Mouse (Mus musculus) ES-E14 (cell line): ENCODE measurements at regions not wholly inside any gene's neighbourhood (a gene's known extent, or its start where the extent isn't known, plus 50 kb on each side); places are given as distances from the start of the nearest gene placed in this dataset.

Experiments used
- DNase-seq: peaks from one replicate; pipeline ENCODE4 v3.0.0-alpha.2; 2013; ENCODE audit warnings: low read depth, low spot score
- H3K27ac ChIP-seq: 2 replicates; pipeline ENCODE4 v1.5.1; 2012; ENCODE audit warnings: low read depth, mild to moderate bottlenecking, low read length, moderate library complexity, mixed read lengths; ENCODE audit not compliant: poor library complexity, insufficient read depth, severe bottlenecking
- H3K36me3 ChIP-seq: 2 replicates; pipeline ENCODE4 v1.6.1; 2012; ENCODE audit warnings: mild to moderate bottlenecking, low read length, moderate library complexity, mixed read lengths; ENCODE audit not compliant: control insufficient read depth, poor library complexity, insufficient read depth, severe bottlenecking
- H3K4me1 ChIP-seq, 2 experiments: fragments of 150-350 bp in 1 of 2; sonication (generic) in 1 of 2; 2 replicates each; pipeline ENCODE4 v1.6.1; 2012; ENCODE audit warnings: low read length in 2 of 2, mild to moderate bottlenecking in 1 of 2, mixed read lengths in 1 of 2; ENCODE audit not compliant: control insufficient read depth in 2 of 2, insufficient read depth in 2 of 2, poor library complexity in 1 of 2
- H3K4me3 ChIP-seq, 2 experiments: fragments of 150-350 bp in 1 of 2; sonication (generic) in 1 of 2; 2 replicates each; pipeline ENCODE4 v1.5.1; 2012; ENCODE audit warnings: low read length in 2 of 2, low read depth in 1 of 2, mild to moderate bottlenecking in 1 of 2, mixed read lengths in 1 of 2; ENCODE audit not compliant: insufficient read depth in 1 of 2, poor library complexity in 1 of 2, severe bottlenecking in 1 of 2
- H3K9ac ChIP-seq: 2 replicates; pipeline ENCODE4 v1.6.1; 2012; ENCODE audit warnings: low read depth, mild to moderate bottlenecking, low read length, mixed read lengths; ENCODE audit not compliant: poor library complexity, insufficient read depth, severe bottlenecking
- H3K9me3 ChIP-seq: fragments of 150-350 bp; sonication (generic); 2 replicates; pipeline ENCODE4 v1.6.1; 2012; ENCODE audit warnings: low read depth, mild to moderate bottlenecking, low read length; ENCODE audit not compliant: control insufficient read depth, insufficient read depth
- CHD2 ChIP-seq: IDR thresholded peaks from 2 replicates; pipeline ENCODE4 v1.6.1; 2014; ENCODE audit warnings: mild to moderate bottlenecking, low read depth, low read length, inconsistent platforms
- HCFC1 ChIP-seq: IDR thresholded peaks from 2 replicates; pipeline ENCODE4 v1.6.1; 2012; ENCODE audit warnings: low read length, inconsistent platforms, borderline replicate concordance; ENCODE audit not compliant: insufficient read depth
- MAFK ChIP-seq: IDR thresholded peaks from 2 replicates; pipeline ENCODE4 v1.6.1; 2014; ENCODE audit warnings: mild to moderate bottlenecking, low read depth, low read length, inconsistent platforms; ENCODE audit not compliant: insufficient read depth
- ZC3H11A ChIP-seq: IDR thresholded peaks from 2 replicates; pipeline ENCODE4 v1.6.1; 2012; ENCODE audit warnings: low read depth, mild to moderate bottlenecking, inconsistent platforms, low read length, borderline replicate concordance
- ZNF384 ChIP-seq: IDR thresholded peaks from 2 replicates; pipeline ENCODE4 v1.6.1; 2012; ENCODE audit warnings: low read depth, low read length, inconsistent platforms
- in situ Hi-C, 2 experiments: fragments of 600-800 bp; cut with MboI; formaldehyde crosslinking; loops; one replicate each; pipeline ENCODE4 v1.15.1; 2025; ENCODE audit warnings: low sequenced_read_pairs in 2 of 2, inconsistent platforms in 1 of 2; ENCODE audit not compliant: unreplicated experiment in 2 of 2

- Histone ChIP-seq H3K4me3 (no peak overlapping the region), H3K4me1 (no peaks in the 10 kb centered on the region), H3K9me3 (no peaks in the 10 kb centered on the region), H3K36me3 (no peaks in the 10 kb centered on the region), H3K27ac (no peak overlapping the region), H3K9ac (no peak overlapping the region)
- DNase-seq: no peak
- in situ Hi-C loops: loop anchor here (5.0 to 10.0 kb wide), 3 partner anchors 158 to 690 kb away; no protein-coding TSS in a partner anchor
- no peak for TF ChIP-seq CHD2
Observed at GRCm38 (mm10) chr8:36364567-36365231, 599.1 kb downstream of the Gm19410 start.

GRCm38 (mm10) chr8:36365945-36366344, 600.4 kb downstream of the Gm19410 start:
- TF ChIP-seq MAFK (no peak), HCFC1 (no peak), CHD2 (no peak), ZNF384 (no peak), ZC3H11A (no peak)
- no peaks in the 10 kb centered on the region for H3K9me3 ChIP-seq
- no peak overlapping the region for H3K4me3 ChIP-seq
- in situ Hi-C loops: loop anchor here (10.0 kb wide), 2 partner anchors 159 to 689 kb away; no protein-coding TSS in a partner anchor
- no peaks in the 10 kb centered on the region for H3K36me3 ChIP-seq
- no peaks in the 10 kb centered on the region for H3K4me1 ChIP-seq
- no peak overlapping the region for H3K9ac ChIP-seq
- no peak for DNase-seq
- H3K27ac ChIP-seq: no peak overlapping the region

GRCm38 (mm10) chr8:36376579-36377350, 611.2 kb downstream of the Gm19410 start:
- Histone ChIP-seq H3K4me1 (no peaks in the 10 kb centered on the region), H3K4me3 (no peak overlapping the region), H3K9me3 (no peaks in the 10 kb centered on the region), H3K27ac (no peak overlapping the region), H3K36me3 (no peaks in the 10 kb centered on the region), H3K9ac (no peak overlapping the region)
- DNase-seq: peak; percentile 41
- no peak for TF ChIP-seq CHD2
- no peak for TF ChIP-seq HCFC1
- TF ChIP-seq MAFK: no peak
- no peak for TF ChIP-seq ZC3H11A
- TF ChIP-seq ZNF384: no peak
- in situ Hi-C loops: no loop called here

- Histone ChIP-seq H3K4me3 (no peak overlapping the region), H3K4me1 (no peaks in the 10 kb centered on the region), H3K9ac (no peak overlapping the region), H3K27ac (no peak overlapping the region), H3K36me3 (no peaks in the 10 kb centered on the region), H3K9me3 (no peaks in the 10 kb centered on the region)
- TF ChIP-seq CHD2: no peak
- TF ChIP-seq HCFC1: no peak
- TF ChIP-seq ZNF384: no peak
- TF ChIP-seq MAFK: no peak
- TF ChIP-seq ZC3H11A: no peak
- in situ Hi-C loops: no loop called here
- no peak for DNase-seq
Observed at GRCm38 (mm10) chr8:36394487-36394886, 598.9 kb upstream of the AI429214 start.

GRCm38 (mm10) chr8:36396493-36396892, 596.9 kb upstream of the AI429214 start:
- DNase-seq: no peak
- no peaks in the 10 kb centered on the region for H3K36me3 ChIP-seq
- H3K4me1 ChIP-seq: no peaks in the 10 kb centered on the region
- H3K9me3 ChIP-seq: no peaks in the 10 kb centered on the region
- no peak overlapping the region for H3K9ac ChIP-seq
- H3K27ac ChIP-seq: no peak overlapping the region
- no peak for TF ChIP-seq ZNF384
- no peak for TF ChIP-seq CHD2
- TF ChIP-seq HCFC1: no peak
- no peak for TF ChIP-seq MAFK
- TF ChIP-seq ZC3H11A: no peak
- H3K4me3 ChIP-seq: no peak overlapping the region
- in situ Hi-C loops: no loop called here
